Mouse (Mus musculus) midbrain, embryonic 16.5 days (tissue): ENCODE measurements at regions not wholly inside any gene's neighbourhood (a gene's known extent, or its start where the extent isn't known, plus 50 kb on each side); places are given as distances from the start of the nearest gene placed in this dataset.

Source experiments
- ATAC-seq: fragments of 200-750 bp; cut with Nextera tagmentation; 2 replicates; pipeline ENCODE4 v1.8.0; 2017; ENCODE audit warnings: moderate TSS enrichment
- H3K27ac ChIP-seq: fragments of 300-500 bp; sonication (generic); 2 replicates; pipeline ENCODE4 v1.5.1; 2014; ENCODE audit warnings: mild to moderate bottlenecking, low read length, mixed read lengths
- H3K27me3 ChIP-seq: fragments of 300-500 bp; sonication (generic); 2 replicates; pipeline ENCODE4 v1.6.1; 2014; ENCODE audit warnings: low read depth, low read length, mixed read lengths; ENCODE audit not compliant: control insufficient read depth, insufficient read depth
- H3K36me3 ChIP-seq: fragments of 300-500 bp; sonication (generic); 2 replicates; pipeline ENCODE4 v1.6.1; 2014; ENCODE audit warnings: mild to moderate bottlenecking, low read length, moderate library complexity, mixed read lengths; ENCODE audit not compliant: control insufficient read depth, insufficient read depth
- H3K4me1 ChIP-seq: fragments of 300-500 bp; sonication (generic); 2 replicates; pipeline ENCODE4 v1.6.1; 2014; ENCODE audit warnings: mild to moderate bottlenecking, low read length, mixed read lengths; ENCODE audit not compliant: control insufficient read depth, insufficient read depth
- H3K4me2 ChIP-seq: fragments of 300-500 bp; sonication (generic); 2 replicates; pipeline ENCODE4 v1.6.1; 2014; ENCODE audit warnings: mild to moderate bottlenecking, low read length, mixed read lengths
- H3K4me3 ChIP-seq: fragments of 300-500 bp; sonication (generic); 2 replicates; pipeline ENCODE4 v1.5.1; 2014; ENCODE audit warnings: low read depth, mild to moderate bottlenecking, low read length, moderate library complexity, mixed read lengths
- H3K9ac ChIP-seq: fragments of 300-500 bp; sonication (generic); 2 replicates; pipeline ENCODE4 v1.6.1; 2014; ENCODE audit warnings: low read depth, low read length, mixed read lengths
- H3K9me3 ChIP-seq: fragments of 300-500 bp; sonication (generic); replicated peaks from 2 replicates; pipeline ENCODE4 v1.6.1; 2014; ENCODE audit warnings: mild to moderate bottlenecking, low read length, mixed read lengths; ENCODE audit not compliant: control insufficient read depth, poor library complexity, severe bottlenecking
- WGBS: fragments of 180-500 bp; shearing (Covaris S2); extraction: QIAGEN DNeasy Blood & Tissue Kit; methylation state at CpG from one replicate; pipeline ENCODE4 v1.1.7; 2014; 5-methylcytosine and 5-hydroxymethylcytosine counted together

DNA sequence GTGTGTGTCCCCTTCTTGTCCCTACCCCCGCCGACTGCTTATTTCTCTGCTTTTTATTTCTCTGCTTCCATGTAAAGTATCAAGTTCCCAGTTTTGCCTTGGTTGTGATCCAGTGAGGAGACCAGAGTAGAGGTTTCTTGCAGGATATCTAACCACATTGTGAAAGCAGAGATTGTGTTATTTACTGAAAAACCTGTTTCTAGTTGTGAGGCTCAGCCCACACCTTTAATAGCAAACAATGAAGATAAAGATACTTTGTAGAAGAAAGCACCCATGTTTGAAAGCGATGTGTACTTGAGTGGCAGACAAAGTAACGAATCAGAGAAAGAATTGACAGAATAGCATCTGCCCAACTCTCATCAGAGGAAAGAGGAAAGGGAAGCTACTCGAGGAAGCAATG lies 218.7 kb upstream of the Fam19a5 start:
- no peak for ATAC-seq
- Histone ChIP-seq H3K27me3 (no peaks in the 10 kb centered on the region), H3K27ac (no peak overlapping the region), H3K4me2 (no peak overlapping the region), H3K9ac (no peak overlapping the region), H3K4me1 (no peaks in the 10 kb centered on the region), H3K9me3 (no peaks in the 10 kb centered on the region), H3K36me3 (no peaks in the 10 kb centered on the region), H3K4me3 (no peak overlapping the region)
- 80% methylated on average over 5 of the region's 5 CpGs for WGBS

DNA sequence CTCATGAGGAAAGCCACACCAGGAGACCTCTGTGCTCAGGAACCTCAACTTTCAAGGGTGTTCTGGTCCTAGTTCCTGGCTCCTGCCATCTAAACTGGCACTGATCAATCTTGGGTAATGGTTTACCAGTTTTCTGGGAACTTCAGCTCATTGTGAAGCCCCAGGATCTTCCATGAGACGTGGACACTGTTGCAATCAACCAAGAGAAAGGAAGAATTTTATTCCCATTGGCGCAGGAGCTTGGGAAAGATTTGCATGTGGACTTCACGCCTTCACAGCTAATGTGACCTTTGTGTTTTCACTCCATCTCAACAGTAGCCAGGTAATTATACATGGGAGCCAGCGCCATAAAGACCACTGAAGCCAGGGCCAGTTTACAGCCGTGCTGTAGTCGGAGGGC lies 217.8 kb upstream of the Fam19a5 start:
- Histone ChIP-seq H3K4me2 (no peak overlapping the region), H3K4me1 (no peaks in the 10 kb centered on the region), H3K9me3 (no peaks in the 10 kb centered on the region), H3K4me3 (no peak overlapping the region), H3K27ac (no peak overlapping the region), H3K27me3 (no peaks in the 10 kb centered on the region), H3K36me3 (no peaks in the 10 kb centered on the region), H3K9ac (no peak overlapping the region)
- no peak for ATAC-seq
- WGBS: 73% methylated on average over 6 of the region's 6 CpGs

DNA sequence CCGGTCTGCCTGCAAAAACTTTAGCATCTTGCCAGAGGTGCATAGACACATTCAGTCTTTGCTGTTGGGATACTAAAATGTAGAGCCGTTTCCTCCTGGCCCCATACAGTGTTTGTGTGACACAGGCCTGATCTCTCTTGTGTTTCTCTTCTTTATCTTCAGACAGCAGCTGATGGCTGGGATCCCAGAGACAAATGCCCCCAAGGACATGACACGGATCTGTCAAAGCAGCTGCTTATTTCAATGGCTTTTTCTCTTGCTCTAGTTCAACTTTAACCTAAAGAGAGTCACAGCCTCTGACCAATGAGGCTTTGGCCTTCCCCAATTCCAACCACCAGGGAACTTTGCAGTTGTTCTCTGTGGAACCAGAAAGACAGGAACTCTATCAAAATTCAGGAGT lies 211.7 kb upstream of the Fam19a5 start:
- Histone ChIP-seq H3K4me3 (no peak overlapping the region), H3K36me3 (no peaks in the 10 kb centered on the region), H3K27me3 (no peaks in the 10 kb centered on the region), H3K4me1 (peaks cover 5% of the 10 kb centered on the region), H3K4me2 (no peak overlapping the region), H3K9ac (no peak overlapping the region), H3K9me3 (no peaks in the 10 kb centered on the region), H3K27ac (no peak overlapping the region)
- no peak for ATAC-seq
- 68% methylated on average over 3 of the region's 3 CpGs for WGBS

DNA sequence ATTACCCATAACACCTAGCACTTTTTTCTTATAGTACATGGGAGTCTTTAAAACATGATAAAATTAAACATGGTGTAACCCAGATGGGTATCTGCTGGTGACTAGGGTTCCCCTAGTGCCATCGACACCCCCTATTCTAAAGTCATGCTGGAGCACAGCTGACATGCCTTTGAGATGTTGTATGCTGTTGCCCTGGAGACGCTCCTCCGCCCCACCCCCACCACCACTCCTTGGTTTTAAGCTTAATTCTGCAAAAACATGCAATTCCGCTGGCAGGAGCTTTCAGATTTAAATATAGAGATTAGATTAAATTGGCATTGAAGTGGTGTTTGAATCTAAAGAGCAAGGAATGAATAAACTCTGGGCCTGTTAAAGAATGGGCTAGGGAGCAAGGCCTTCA lies 210.6 kb upstream of the Fam19a5 start:
- H3K4me3 ChIP-seq: no peak overlapping the region
- H3K9me3 ChIP-seq: no peaks in the 10 kb centered on the region
- no peaks in the 10 kb centered on the region for H3K36me3 ChIP-seq
- H3K9ac ChIP-seq: no peak overlapping the region
- peaks cover 5% of the 10 kb centered on the region for H3K4me1 ChIP-seq
- no peak for ATAC-seq
- H3K27me3 ChIP-seq: no peaks in the 10 kb centered on the region
- no peak overlapping the region for H3K27ac ChIP-seq
- no peak overlapping the region for H3K4me2 ChIP-seq
- 64% methylated on average over 4 of the region's 4 CpGs for WGBS

DNA sequence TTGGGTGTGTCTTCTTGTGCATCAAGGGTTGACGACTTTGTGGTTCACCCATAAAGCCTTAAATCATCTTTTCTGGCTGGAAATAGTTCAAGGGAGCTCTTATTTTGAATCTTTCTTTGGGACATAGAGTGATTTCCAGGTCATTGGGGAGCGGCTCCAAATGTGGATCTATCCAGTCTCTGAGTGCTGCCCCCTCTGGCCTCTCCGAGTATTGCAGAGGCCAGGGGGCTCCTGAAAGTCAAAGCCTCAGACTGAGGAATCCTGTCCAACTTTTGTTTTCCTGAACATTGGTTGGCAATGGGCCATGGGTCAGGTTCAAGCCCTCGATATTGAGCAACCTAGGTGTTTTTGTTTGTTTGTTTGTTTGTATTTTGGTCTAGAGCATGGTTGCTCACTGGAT lies 209.7 kb upstream of the Fam19a5 start:
- H3K4me1 ChIP-seq: peaks cover 8% of the 10 kb centered on the region
- H3K9me3 ChIP-seq: no peaks in the 10 kb centered on the region
- 76% methylated on average over 4 of the region's 4 CpGs for WGBS
- no peak overlapping the region for H3K27ac ChIP-seq
- no peak overlapping the region for H3K4me2 ChIP-seq
- ATAC-seq: no peak
- H3K4me3 ChIP-seq: no peak overlapping the region
- no peaks in the 10 kb centered on the region for H3K36me3 ChIP-seq
- H3K9ac ChIP-seq: no peak overlapping the region
- no peaks in the 10 kb centered on the region for H3K27me3 ChIP-seq

DNA sequence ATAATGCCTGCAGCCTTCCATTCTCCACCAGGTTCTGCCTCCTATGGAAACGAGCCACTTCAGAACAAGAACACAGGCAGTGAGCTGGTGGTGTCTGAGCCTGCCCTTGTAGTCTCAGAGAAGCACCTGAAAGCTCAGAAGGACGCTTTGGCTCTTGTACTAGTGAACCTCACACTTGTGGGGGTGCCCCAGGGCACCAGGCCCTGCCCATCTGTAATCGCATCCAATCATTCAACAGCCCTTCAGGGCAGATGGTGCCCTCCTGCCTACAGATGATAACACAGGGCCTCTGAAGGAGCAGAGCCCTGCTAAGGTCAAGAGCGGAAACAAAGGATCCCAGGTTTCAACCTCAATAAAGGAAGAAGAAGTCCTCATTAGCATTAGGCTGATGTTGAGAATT lies 208.8 kb upstream of the Fam19a5 start:
- WGBS: 67% methylated on average over 4 of the region's 4 CpGs
- peaks cover 9% of the 10 kb centered on the region for H3K4me1 ChIP-seq
- H3K9me3 ChIP-seq: no peaks in the 10 kb centered on the region
- ATAC-seq: no peak
- H3K9ac ChIP-seq: no peak overlapping the region
- no peak overlapping the region for H3K27ac ChIP-seq
- H3K4me3 ChIP-seq: no peak overlapping the region
- no peaks in the 10 kb centered on the region for H3K36me3 ChIP-seq
- H3K27me3 ChIP-seq: no peaks in the 10 kb centered on the region
- no peak overlapping the region for H3K4me2 ChIP-seq

DNA sequence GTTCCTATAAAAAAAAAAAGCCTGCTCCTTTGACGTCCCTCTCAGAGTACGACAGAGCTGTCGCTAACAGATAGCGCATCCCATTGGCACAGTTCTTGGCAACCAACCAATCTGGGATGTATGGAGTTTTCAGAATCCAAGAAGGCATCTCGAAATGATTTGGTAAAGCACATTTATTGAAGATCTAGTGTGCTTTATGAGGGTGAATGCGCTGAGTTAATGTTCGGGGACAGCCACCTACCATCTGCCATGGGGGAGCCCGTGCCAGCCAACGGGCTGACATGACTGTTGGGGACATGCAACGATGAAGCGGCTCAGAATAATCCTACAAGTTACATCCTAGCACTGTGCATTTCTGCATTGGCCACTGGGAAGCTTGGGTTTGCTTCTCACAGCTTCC lies 208.4 kb upstream of the Fam19a5 start:
- no peak for ATAC-seq
- WGBS: 73% methylated on average over 11 of the region's 11 CpGs

DNA sequence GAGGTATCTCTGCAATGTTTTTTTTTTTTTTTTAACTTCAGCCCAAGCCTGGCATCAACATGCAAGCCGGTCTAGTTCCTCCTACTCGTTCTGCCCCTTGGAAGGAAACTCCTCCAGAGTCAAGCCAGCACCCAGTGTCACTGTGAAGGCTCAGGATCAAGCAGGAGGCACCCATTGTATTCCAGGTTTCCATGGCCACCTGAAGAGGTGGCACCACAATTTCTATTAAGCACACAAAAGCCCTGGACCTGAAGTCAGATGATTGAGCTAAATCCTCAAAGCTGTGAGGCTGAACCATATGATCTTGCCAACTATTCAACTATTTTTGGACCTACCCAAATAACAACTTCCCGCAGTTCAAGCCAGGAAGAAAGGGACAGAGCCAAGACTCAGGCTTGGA lies 204.2 kb upstream of the Fam19a5 start:
- Histone ChIP-seq H3K27me3 (no peaks in the 10 kb centered on the region), H3K4me1 (peaks cover 8% of the 10 kb centered on the region), H3K36me3 (no peaks in the 10 kb centered on the region), H3K4me2 (no peak overlapping the region), H3K4me3 (no peak overlapping the region), H3K27ac (no peak overlapping the region), H3K9me3 (no peaks in the 10 kb centered on the region), H3K9ac (no peak overlapping the region)
- ATAC-seq: peak; percentile 73
- 29% methylated on average over 3 of the region's 3 CpGs for WGBS

More for the DNA sequence above, 208.4 kb upstream of the Fam19a5 start:
- Histone ChIP-seq H3K27me3 (no peaks in the 10 kb centered on the region), H3K9ac (no peak overlapping the region), H3K4me3 (no peak overlapping the region), H3K9me3 (no peaks in the 10 kb centered on the region), H3K27ac (no peak overlapping the region), H3K4me2 (no peak overlapping the region), H3K4me1 (peaks cover 9% of the 10 kb centered on the region), H3K36me3 (no peaks in the 10 kb centered on the region)

DNA sequence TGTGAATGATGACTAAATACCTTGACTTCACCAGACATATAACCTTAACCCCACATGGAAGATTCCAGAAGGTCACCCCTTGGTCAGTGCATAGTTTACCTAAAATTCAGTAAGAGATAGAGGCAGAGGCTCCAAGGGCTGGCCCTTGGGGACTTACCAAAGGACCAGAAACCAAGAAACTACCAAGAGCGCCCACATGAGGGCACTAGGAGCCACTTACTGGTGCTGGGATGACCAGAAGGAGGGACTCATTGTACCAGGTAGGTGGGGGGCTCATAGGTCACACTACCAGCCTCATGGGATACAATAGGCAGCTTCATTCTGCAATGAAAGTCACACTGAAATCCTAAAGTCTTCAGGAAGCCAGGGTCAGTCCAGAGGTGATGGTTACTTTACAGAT lies 201.4 kb upstream of the Fam19a5 start:
- H3K36me3 ChIP-seq: no peaks in the 10 kb centered on the region
- no peak overlapping the region for H3K27ac ChIP-seq
- ATAC-seq: no peak
- no peak overlapping the region for H3K9ac ChIP-seq
- WGBS: 86% methylated on average over 1 of the region's 1 CpGs
- H3K9me3 ChIP-seq: no peaks in the 10 kb centered on the region
- no peaks in the 10 kb centered on the region for H3K27me3 ChIP-seq
- H3K4me2 ChIP-seq: no peak overlapping the region
- no peak overlapping the region for H3K4me3 ChIP-seq
- 0 out of 2 replicates have a peak, but pooled peaks cover 3% of the 10 kb centered on the region for H3K4me1 ChIP-seq

DNA sequence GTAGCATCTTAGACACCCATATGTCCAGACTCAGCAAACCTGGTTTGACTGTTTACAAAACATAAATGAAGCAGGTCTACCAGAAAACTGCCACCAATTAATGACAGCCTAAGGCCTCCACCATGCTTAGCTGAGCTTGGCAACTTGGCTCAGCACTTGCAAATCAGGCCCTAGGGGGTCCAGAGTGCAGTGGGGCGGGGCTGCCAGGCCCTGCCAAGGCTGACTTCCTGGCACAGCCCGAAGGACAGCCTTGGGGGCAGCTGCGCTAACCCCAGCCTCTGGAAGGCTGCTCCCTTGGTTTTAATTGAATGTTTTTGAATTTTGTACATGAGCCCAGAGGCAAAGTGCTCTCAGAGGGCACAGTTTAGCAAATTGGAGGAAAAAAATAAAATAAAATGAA lies 198.3 kb upstream of the Fam19a5 start:
- no peak overlapping the region for H3K4me2 ChIP-seq
- H3K4me3 ChIP-seq: no peak overlapping the region
- WGBS: 58% methylated on average over 3 of the region's 3 CpGs
- no peak overlapping the region for H3K27ac ChIP-seq
- ATAC-seq: no peak
- H3K27me3 ChIP-seq: no peaks in the 10 kb centered on the region
- no peak overlapping the region for H3K9ac ChIP-seq
- H3K4me1 ChIP-seq: no peaks in the 10 kb centered on the region; the same call in 1 of the 2 replicates
- no peaks in the 10 kb centered on the region for H3K36me3 ChIP-seq
- H3K9me3 ChIP-seq: no peaks in the 10 kb centered on the region
